ENCODE assay signal across 9 mouse cellular contexts in genomic region chr3:133309359-133309758, GRCm38 (mm10). TPM values are rescaled to one million over a fixed set of nuclear protein-coding genes. Genes with fewer than 3 reads are reported as not detected.
DNase-seq lines count a peak whose midpoint lies in the region; ATAC-seq lines count a peak whose summit lies in the region.
"Had no signal": no experiment of that assay in that cellular context is flagged by ENCODE, and none has a peak within 500 bp of the region (broad histone marks: within the 10 kb centered on the region; RNA-seq: fewer than 3 reads in every experiment).

No protein-coding gene starts in this region.

- H3K36me3 ChIP-seq in liver, embryonic 11.5 days (ENCODE audit: control insufficient read depth, insufficient read depth, low read length) = no peaks in the 10 kb centered on the region
- H3K36me3 ChIP-seq in embryonic facial prominence, embryonic 13.5 days = no peaks in the 10 kb centered on the region
- H3K36me3 ChIP-seq in liver, embryonic 16.5 days (ENCODE audit: control insufficient read depth, insufficient read depth) = no peaks in the 10 kb centered on the region

- no peaks in the 10 kb centered on the region for H3K9me3 ChIP-seq in liver, embryonic 11.5 days (ENCODE audit: control insufficient read depth, low read length)
- H3K9me3 ChIP-seq in embryonic facial prominence, embryonic 13.5 days = peaks cover 6% of the 10 kb centered on the region; the same call in 1 of the 2 replicates
- no peaks in the 10 kb centered on the region for H3K9me3 ChIP-seq in liver, embryonic 16.5 days (replicated peaks; ENCODE audit: control insufficient read depth, low read length)

- 93% methylated on average over 7 of the region's 7 CpGs for WGBS in liver, embryonic 11.5 days
- 94% methylated on average over 7 of the region's 7 CpGs for WGBS in embryonic facial prominence, embryonic 13.5 days
- 83% methylated on average over 7 of the region's 7 CpGs for WGBS in liver, embryonic 16.5 days (ENCODE audit: insufficient replicate concordance)

- H3K4me3 ChIP-seq in liver, embryonic 11.5 days (ENCODE audit: low read depth, low read length) = no peak overlapping the region
- peak overlapping the region; percentile 79 for H3K4me3 ChIP-seq in embryonic facial prominence, embryonic 13.5 days
- no peak overlapping the region; the same call in 1 of the 2 replicates for H3K4me3 ChIP-seq in liver, embryonic 16.5 days (ENCODE audit: low read depth, low read length)

- DNase-seq in liver, embryonic 11.5 days (ENCODE audit: low spot score) = no peak
- no peak for DNase-seq in liver
- DNase-seq in kidney, adult 9 months = peak; percentile 74
- no peak for DNase-seq in right cerebral cortex, postnatal 36 days (ENCODE audit: low spot score in 2 of 2)
- no peak for DNase-seq in gastrocnemius, postnatal 25 days
- no peak for DNase-seq in spleen, adult 12 weeks (ENCODE audit: low spot score)

- H3K4me1 ChIP-seq in liver, embryonic 11.5 days (replicated peaks; ENCODE audit: control insufficient read depth, insufficient read depth, low read length) = peaks cover 3% of the 10 kb centered on the region; the same call in 1 of the 2 replicates
- H3K4me1 ChIP-seq in embryonic facial prominence, embryonic 13.5 days = no peaks in the 10 kb centered on the region
- peaks cover 7% of the 10 kb centered on the region for H3K4me1 ChIP-seq in liver, embryonic 16.5 days (ENCODE audit: control insufficient read depth, low read depth, low read length)

- H3K9ac ChIP-seq in liver, embryonic 11.5 days (ENCODE audit: low read depth, low read length) = no peak overlapping the region
- no peak overlapping the region for H3K9ac ChIP-seq in embryonic facial prominence, embryonic 13.5 days
- H3K9ac ChIP-seq in liver, embryonic 16.5 days (ENCODE audit: low read depth, low read length) = no peak overlapping the region

- H3K27ac ChIP-seq in liver, embryonic 11.5 days (ENCODE audit: low read depth, low read length) = no peak overlapping the region
- no peak overlapping the region for H3K27ac ChIP-seq in embryonic facial prominence, embryonic 13.5 days
- no peak overlapping the region for H3K27ac ChIP-seq in liver, embryonic 16.5 days (ENCODE audit: low read length)

- H3K4me2 ChIP-seq in liver, embryonic 11.5 days = peak overlapping the region; percentile 79; the same call in 1 of the 2 replicates
- H3K4me2 ChIP-seq in embryonic facial prominence, embryonic 13.5 days = no peak overlapping the region; the same call in 1 of the 2 replicates
- H3K4me2 ChIP-seq in liver, embryonic 16.5 days (ENCODE audit: low read depth, low read length) = peak overlapping the region; percentile 84; the same call in 1 of the 2 replicates

- ATAC-seq in liver, embryonic 11.5 days (replicated peaks; ENCODE audit: low FRiP score) = no peak
- ATAC-seq in embryonic facial prominence, embryonic 13.5 days (ENCODE audit: insufficient number of reproducible peaks, insufficient read depth, low FRiP score, low TSS enrichment, low read depth) = no peak
- no peak for ATAC-seq in liver, embryonic 16.5 days (ENCODE audit: low read depth)

- no peaks in the 10 kb centered on the region for H3K27me3 ChIP-seq in liver, embryonic 11.5 days (replicated peaks; ENCODE audit: control insufficient read depth, insufficient read depth, low read length)
- H3K27me3 ChIP-seq in embryonic facial prominence, embryonic 13.5 days = no peaks in the 10 kb centered on the region
- H3K27me3 ChIP-seq in liver, embryonic 16.5 days (ENCODE audit: control insufficient read depth, insufficient read depth, low read depth, low read length) = no peaks in the 10 kb centered on the region
- H3K27me3 ChIP-seq: CH12.LX had no signal

RNA-seq across cellular contexts. Expression of gene Ppa2, which starts 0.6 kb away (rescaled TPM):
- polyA plus RNA-seq in liver, embryonic 11.5 days (2014; fragmentation: Nextera tagmentation; extraction: Ambion mirVana) = 102 and 107 TPM in 2 replicates
- polyA plus RNA-seq in embryonic facial prominence, embryonic 13.5 days (2015; fragmentation: Nextera tagmentation; extraction: Ambion mirVana) = 77.0 and 86.2 TPM in 2 replicates
- polyA plus RNA-seq in liver, embryonic 16.5 days (2015; fragmentation: Nextera tagmentation; extraction: Ambion mirVana) = 38.0 and 40.1 TPM in 2 replicates
- 10 to 100 TPM; 48.5 to 50.2 TPM for total RNA-seq in gastrocnemius, postnatal 25 days (2021)
